Comparison of ENCODE assay signal across 25 mouse cellular contexts in the genomic region with DNA sequence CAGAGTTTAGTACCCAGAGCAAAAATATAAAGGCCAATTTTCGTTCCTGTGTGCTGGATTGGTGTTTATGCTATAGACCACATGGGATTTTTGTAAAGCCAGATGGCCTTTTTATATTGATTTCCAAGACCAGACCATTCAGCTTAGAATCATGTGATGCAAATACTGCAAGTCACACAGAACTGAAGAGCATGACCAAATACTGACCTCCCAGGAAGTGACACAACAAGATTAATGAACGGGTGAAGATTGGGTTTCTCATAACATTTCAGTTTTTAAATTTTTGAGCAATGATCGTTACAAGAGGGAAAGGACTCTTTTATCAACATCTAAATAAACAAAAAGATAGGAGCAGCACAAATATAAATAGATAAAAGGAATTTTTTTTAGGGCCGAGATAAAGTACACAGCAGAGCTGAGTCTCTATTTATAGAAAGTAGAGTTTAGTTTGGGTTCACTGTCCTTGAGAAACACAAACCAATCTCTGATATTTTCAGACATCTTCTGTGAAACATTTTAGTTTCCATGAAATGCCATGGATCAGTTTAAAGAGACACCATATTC.
DNase-seq lines count a peak whose midpoint lies in the region; ATAC-seq lines count a peak whose summit lies in the region.
"Had no signal": no experiment of that assay in that cellular context is flagged by ENCODE, and none has a peak within 500 bp of the region (broad histone marks: within the 10 kb centered on the region; RNA-seq: fewer than 3 reads in every experiment).

No protein-coding gene starts in this region.

- ATAC-seq in lung, embryonic 15.5 days (ENCODE audit: borderline replicate concordance, extremely low read depth, low FRiP score, low TSS enrichment), result peak; percentile 52; the same call in 1 of the 2 replicates
- ATAC-seq: forebrain, embryonic 14.5 days; forebrain, postnatal 0 days; hindbrain, postnatal 0 days; Patski had no signal

- H3K4me2 ChIP-seq in lung, embryonic 15.5 days, result no peak overlapping the region
- H3K4me2 ChIP-seq: embryonic facial prominence, embryonic 12.5 days; embryonic facial prominence, embryonic 15.5 days; heart, embryonic 13.5 days; hindbrain, embryonic 14.5 days had no signal

- H3K27ac ChIP-seq in lung, embryonic 15.5 days, result no peak overlapping the region; the same call in 1 of the 2 replicates
- H3K27ac ChIP-seq: embryonic facial prominence, embryonic 12.5 days; embryonic facial prominence, embryonic 15.5 days; heart, adult 2 months; heart, embryonic 10.5 days; heart, embryonic 13.5 days; hindbrain, embryonic 14.5 days; hindbrain, postnatal 0 days had no signal

- no peak overlapping the region for H3K9ac ChIP-seq in lung, embryonic 15.5 days
- H3K9ac ChIP-seq: embryonic facial prominence, embryonic 12.5 days; embryonic facial prominence, embryonic 15.5 days; forebrain, postnatal 0 days; heart, embryonic 13.5 days; hindbrain, embryonic 14.5 days had no signal

- no peak overlapping the region for H3K4me3 ChIP-seq in lung, embryonic 15.5 days
- H3K4me3 ChIP-seq: embryonic facial prominence, embryonic 12.5 days; embryonic facial prominence, embryonic 15.5 days; heart, adult 2 months; heart, embryonic 10.5 days; heart, embryonic 13.5 days had no signal

- 0 out of 2 replicates have a peak, but pooled peaks cover 4% of the 10 kb centered on the region for H3K4me1 ChIP-seq in lung, embryonic 15.5 days
- H3K4me1 ChIP-seq: embryonic facial prominence, embryonic 12.5 days; embryonic facial prominence, embryonic 15.5 days had no signal

- H3K27me3 ChIP-seq in lung, embryonic 15.5 days, result no peaks in the 10 kb centered on the region
- H3K27me3 ChIP-seq: embryonic facial prominence, embryonic 12.5 days; embryonic facial prominence, embryonic 15.5 days; heart, embryonic 13.5 days; Patski had no signal

- DNase-seq in lung, adult 18-20 months, result no peak
- DNase-seq in lung, postnatal 36 days, result peak; percentile 1
- no peak for DNase-seq in lung, postnatal 14 days
- DNase-seq in adipocyte (ENCODE audit: low spot score), result peak; percentile 13
- DNase-seq in gastrocnemius, adult 18-20 months (ENCODE audit: low spot score), result no peak
- DNase-seq: adrenal gland, adult 2 months; adrenal gland, postnatal 14 days; cerebellum, adult 11 months; cerebellum, adult 2 months; cerebellum, adult 9-11 months; cerebellum, postnatal 25 days; forebrain, postnatal 0 days; gastrocnemius, postnatal 36 days; heart, adult 2 months; heart, postnatal 14 days; heart, postnatal 4 days had no signal

- H3K9me3 ChIP-seq in lung, embryonic 15.5 days, result no peaks in the 10 kb centered on the region
- H3K9me3 ChIP-seq: embryonic facial prominence, embryonic 12.5 days; embryonic facial prominence, embryonic 15.5 days; heart, embryonic 10.5 days; heart, embryonic 13.5 days had no signal

- 21% methylated on average over 4 of the region's 4 CpGs for WGBS in lung, embryonic 15.5 days

- H3K36me3 ChIP-seq in lung, embryonic 15.5 days, result no peaks in the 10 kb centered on the region
- H3K36me3 ChIP-seq: embryonic facial prominence, embryonic 12.5 days; embryonic facial prominence, embryonic 15.5 days; heart, embryonic 10.5 days; heart, embryonic 13.5 days had no signal

Comparison
In these comparisons a context has a peak if more than half of its experiments do, and no peak if none do; other contexts are left out.
1. DNase-seq: peak in lung, postnatal 36 days (single experiment) and adipocyte (single experiment); none in lung, adult 18-20 months (0 of 2), lung, postnatal 14 days (single experiment) and gastrocnemius, adult 18-20 months (single experiment).